Mouse (Mus musculus) layer of hippocampus, postnatal 10 days (tissue): Measurements from ENCODE around the gene Tapbpl. TPM values are rescaled to one million over a fixed set of nuclear protein-coding genes. Genes with fewer than 3 reads are reported as not detected.
A peak's percentile ranks its signal among the peaks of the same experiment; 100 is the strongest.
"Not testable (repeated sequence)": the region's sequence is repeated elsewhere in the genome, so short reads cannot be mapped to it uniquely, and the experiment has no call there.

Source experiments
- DNase-seq, 2 experiments: peaks; one replicate each; pipeline ENCODE4 v3.0.0; 2021; ENCODE audit warnings: low spot score in 2 of 2
- long read RNA-seq: library from polyadenylated mRNA; stranded (forward); transcript quantifications from one replicate; pipeline ENCODE4 v2.0.0, GENCODE M21; 2023
- total RNA-seq, 2 experiments: library from RNA; stranded (reverse); gene quantifications; 2 replicates each; pipeline ENCODE4 v1.2.3; 2021

Gene Tapbpl
- 1 to 10 TPM; 2.9 to 3.0 TPM for total RNA-seq
- long read RNA-seq, partial matches to known transcripts, result 1 of 2 reads
- long read RNA-seq, other reads (novel, unspliced or antisense), result 0 of 2 reads

DNA sequence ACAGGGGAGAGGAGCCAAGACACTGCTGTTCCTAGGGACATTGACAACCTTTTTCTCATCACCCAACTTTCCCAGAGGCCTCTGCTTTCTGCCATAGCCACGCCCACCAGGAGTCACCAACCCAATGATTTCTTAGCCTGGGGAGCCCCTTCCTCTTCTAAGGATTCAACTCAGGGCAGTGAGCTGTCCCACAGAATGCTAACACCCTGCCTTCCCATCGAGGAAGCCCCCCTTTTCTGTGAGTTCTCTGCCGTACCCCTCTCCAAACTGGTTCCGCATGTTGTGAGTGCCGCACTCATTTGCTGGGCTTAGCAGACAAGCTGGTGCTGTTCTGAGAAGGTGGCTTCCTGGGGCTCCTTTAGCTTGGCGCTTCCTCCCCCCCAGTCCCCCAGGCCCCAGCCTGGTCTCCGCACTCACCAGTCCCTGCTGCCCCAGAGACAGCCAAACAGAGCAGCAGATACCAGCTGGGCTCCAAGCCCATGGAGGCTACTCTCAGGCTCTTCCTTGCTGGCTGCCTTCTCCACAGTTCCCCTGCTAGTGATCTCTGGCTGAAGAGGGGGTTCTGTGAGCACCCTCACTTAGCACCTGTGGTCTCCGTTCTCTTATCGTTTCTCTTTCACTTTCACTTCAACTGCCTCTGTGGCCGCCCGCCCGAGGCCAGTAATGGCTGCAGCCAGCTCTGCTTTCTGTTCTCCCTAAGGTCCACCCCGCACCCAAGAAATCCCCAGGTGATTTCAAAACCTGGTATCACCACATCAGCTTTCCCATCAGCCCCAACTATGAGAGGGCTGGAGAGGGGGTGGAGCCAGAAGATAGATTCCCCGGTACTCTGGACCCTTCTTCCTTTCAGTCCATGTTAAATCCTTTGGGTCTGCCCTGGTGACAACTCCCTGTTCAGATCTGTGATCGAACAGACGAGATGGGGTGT is at the start of gene Tapbpl:
TSS of gene Tapbpl (minus strand) at position 744 of the 928 bp plus-strand sequence.
- DNase-seq, result peak; percentile 48 to 52

DNA sequence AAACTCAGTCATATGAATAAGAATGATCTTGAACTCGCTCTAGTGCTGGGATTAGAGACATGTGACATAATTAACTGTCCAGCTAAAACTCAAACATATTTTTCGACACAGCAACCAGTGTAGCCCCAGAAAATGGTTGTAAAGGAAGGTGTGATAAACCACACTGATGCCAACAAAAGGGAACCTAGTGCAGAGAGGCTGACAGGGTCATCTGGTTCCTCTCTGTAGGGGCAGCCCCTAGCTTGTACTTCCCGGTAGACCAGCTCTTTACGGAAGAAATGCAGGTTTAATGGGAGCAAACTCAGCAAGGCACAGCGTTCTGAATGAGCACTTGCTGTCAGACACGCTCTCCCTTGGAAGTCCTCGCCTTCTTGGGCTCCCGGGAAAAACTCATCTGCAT is 48.1 kb upstream of the Tapbpl start:
- no peak for DNase-seq

GRCm38 (mm10) chr6:125274841-125275563 is 43.3 kb upstream of the Tapbpl start:
- peak in 1 of 2 experiments; percentile 49 for DNase-seq

DNA sequence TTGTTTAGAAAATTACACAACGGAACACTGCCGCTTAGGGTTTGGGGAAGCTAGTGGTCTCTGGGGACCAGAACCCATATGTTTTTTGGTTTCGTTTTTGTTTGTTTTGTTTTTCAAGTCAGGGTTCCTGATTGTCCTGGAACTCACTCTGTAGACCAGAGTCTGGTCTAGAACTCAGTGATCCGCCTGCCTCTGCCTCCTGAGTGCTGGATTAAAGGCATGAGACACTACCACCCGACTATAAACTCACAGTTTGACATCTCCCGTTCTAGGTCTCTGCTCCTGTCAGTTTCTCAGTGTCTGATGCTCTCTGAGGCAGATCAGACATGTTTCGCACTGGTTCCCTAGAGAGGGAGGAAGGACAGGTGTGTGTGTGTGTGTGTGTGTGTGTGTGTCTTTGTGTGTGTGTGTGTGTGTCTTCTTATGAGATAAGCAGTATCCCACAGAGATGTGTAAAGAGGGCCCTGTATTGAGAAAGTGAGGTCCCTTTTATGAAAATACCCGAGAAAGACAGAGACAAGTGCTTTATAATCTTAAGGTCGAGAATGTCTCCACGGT is 40.6 kb upstream of the Tapbpl start:
- no peak for DNase-seq

- peak; percentile 93 to 95 for DNase-seq
Measured at GRCm38 (mm10) chr6:125271455-125272227, 40.0 kb upstream of the Tapbpl start.

DNA sequence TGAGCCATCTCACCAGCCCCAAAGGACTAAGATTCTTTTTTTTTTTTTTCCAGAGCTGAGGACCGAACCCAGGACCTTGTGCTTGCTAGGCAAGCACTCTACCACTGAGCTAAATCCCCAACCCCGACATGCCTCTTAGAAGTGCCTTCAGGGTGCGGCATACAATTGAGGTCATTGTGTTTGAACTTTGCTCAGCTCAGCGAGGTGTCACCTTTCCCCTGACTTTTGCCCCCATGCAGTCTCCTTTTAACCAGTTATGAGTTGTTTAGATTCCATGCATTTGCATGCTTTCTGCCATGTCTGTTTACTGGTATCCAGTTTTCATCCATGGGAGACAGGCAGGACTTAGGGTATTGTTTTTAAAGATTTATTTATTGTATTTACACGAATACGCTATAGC is 37.1 kb upstream of the Tapbpl start:
- no peak for DNase-seq

DNA sequence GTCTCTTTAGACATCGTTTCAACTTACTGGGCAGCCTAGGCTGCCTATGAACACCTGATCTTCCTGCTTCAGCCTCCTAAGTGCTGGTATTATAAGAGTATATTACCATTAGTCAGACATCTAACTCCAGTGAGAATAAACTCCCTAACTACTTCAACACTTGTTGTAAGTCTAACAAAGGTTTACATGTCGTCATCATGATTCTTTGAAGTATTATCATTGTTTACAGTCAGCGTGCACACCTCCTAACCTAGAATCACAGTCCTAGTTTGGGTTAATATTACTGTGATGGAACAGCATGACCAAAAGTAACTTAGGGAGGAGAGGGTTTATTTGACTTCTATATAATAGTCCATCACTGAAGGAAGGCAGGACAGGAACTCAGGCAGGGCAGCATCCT is 35.8 kb upstream of the Tapbpl start:
- DNase-seq, result no peak

DNA sequence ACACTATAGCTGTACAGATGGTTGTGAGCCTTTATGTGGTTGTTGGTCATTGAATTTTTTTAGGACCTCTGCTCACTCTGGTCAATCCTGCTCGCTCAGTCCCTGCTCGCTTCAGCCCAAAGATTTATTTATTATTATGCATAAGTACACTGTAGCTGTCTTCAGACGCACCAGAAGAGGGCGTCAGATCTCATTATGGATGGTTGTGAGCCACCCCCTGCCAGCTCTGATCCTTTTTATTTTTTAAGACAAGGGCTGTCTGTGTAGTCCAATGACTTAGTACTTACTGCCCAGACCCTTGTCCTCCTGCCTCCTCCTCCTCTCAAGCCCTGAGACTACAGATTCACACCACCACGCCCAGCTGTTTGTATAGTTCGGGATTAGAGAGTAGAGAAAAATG is 34.9 kb upstream of the Tapbpl start:
- not testable (repeated sequence) for DNase-seq

DNA sequence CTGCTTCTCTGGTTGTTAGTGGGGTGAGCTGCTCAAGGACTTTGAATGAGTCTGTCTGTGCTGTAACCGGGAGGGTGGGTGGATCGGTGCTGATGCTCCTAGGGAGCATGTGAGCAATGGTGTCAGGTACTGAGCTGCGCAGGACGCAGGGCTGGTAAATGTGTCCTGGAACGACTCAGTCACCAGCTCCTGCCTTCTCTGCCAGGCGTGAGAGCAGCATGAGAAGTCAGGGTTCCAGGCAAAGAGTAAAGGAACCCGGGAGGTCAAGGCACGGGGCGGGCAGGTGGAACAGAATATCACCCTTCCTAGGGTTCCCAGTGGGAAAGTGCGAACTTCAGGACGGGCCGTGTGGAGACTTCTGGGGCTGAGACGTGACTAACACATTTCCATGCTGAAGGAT is 34.4 kb upstream of the Tapbpl start:
- DNase-seq, result no peak

- DNase-seq, result no peak
Measured at GRCm38 (mm10) chr6:125265239-125265638, 33.6 kb upstream of the Tapbpl start.

DNA sequence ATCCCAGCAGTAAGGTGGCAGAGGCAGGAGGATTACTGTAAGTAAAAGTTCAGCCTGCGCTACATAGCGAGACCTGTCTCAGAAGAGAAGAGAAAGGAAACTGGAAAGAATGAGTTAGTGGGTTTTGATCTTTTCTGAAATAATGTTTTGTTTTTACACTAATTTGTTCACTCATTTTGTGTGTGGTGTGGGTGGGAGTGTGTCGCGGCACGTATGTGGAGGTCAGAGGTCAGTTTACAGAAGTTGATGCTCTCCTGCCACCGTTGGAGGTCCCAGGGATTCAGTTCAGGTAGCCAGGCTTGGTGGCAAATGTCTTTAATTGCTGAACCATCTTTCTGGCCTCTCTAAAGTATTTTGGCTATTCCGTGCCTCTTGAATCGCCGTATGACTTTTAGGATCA is 32.6 kb upstream of the Tapbpl start:
- no peak for DNase-seq

GRCm38 (mm10) chr6:125260006-125260555 is 28.4 kb upstream of the Tapbpl start:
- DNase-seq, result no peak

DNA sequence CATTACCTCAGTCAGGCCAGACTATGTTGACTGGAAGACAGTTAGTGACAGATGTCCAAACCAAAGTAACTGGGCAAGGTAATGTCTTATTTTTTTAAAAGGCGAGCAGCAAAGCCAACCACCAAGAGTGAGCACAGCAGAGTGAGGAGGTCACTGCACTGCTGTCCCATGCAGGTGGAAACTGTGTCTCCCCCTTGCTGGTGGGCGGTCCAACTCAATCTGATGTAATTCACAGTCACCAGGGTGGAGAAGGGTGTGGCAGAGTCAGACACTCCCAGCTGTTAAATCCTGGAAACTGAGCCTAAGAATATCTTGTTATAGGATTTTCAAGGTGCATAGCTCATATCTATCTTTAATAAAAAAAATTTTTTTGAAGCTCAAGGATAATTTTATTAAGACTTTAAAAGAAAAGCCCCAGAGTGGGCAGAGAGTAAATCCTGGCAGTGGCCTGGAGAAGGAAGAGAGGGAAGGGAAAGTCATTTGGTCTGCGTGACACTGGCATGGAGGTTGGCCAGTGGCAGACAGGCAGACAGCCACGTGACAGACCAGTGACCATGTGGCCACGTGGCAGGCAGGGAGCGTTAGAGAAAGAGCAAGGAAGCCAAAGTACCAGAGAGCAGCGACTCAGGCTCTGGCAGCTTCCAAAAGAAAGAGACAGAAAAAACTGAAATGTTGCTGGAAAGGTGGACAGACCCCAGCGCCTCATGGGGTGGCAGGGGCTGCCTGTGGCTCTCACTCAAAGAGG is 24.7 kb upstream of the Tapbpl start:
- DNase-seq, result no peak

DNA sequence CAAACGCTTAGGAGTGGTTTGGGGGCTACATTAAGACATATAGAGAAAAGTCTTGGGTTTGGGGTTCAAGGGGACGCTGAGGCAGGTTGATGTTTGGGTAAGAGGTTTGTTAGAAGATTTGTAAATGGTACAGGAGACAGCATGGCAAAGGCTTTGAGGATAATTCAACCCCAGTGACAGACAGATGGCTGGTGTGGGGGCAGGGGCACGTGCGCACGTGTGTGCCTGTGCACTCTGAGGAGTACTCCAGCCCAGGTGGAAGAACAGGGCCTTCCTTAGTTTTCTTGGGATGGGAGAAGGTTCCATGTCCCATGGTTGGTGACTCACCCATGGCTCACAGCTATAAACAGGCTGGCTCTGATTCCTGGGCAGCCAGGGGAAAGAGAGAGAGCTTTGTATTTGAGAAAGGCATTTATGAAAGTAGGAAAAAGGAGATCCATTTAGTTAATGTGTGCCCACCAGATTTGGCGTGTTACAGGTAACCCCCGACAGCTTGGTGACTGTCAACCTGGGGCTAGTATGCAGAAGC is 23.9 kb upstream of the Tapbpl start:
- no peak for DNase-seq

GRCm38 (mm10) chr6:125253863-125254715 is 22.4 kb upstream of the Tapbpl start:
- DNase-seq, result no peak

DNA sequence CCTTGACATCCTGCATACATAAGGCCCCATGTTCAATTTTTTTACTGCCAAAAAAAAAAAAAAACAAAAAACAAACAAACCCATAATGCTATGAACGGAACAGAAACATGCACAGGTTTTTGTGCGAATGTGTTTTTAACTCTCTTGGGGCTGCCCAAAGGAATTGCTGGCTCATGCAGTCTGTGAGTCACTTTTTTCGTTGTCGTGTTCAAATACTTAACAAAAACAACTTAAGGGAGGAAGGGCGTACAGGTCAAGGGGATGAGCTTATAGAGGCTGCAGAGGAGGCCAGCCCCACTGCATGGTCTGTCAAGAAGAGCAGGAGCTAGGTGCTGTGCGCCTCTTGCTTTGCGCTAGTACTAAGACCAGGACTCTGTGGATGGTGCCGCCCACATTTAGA is 21.1 kb upstream of the Tapbpl start:
- DNase-seq, result no peak

DNA sequence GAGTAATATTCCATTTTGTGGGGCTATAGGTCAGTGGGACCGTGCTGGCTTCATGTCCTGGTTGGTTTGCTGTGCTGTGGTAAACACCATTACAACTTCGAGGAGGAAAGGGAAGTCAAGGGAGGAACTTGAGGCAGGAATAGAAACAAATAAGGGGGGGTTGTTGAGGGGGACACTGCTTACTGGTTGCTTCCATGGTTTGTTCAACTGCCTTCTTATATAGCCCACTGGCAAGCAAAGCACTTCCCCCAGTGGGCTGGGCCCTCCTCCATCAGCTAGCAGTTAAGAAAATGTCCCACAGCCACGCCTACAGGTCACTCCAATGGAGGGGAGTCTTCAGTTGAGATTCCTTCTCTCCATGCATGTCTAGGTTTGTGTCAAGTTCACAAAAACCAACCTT is 20.6 kb upstream of the Tapbpl start:
- DNase-seq, result no peak

DNA sequence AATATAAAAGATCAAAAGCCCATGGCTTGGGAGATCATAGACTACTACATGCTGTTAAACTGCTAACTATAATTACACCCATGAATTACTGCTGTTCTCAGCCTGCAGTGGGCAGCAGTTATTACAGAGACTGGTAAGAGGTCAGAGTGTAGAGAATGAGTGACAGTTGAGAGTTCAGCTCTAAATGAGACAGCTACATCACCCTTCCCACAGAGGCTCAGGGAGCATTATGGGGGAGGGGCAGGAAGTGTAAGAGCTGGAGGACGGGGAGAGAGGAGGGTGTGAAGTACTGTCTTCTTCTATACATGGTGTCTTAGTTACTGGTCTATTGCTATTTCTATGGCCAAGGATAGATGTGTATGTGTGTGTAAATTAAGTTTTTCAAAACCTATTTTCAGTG is 12.9 kb upstream of the Tapbpl start:
- no peak for DNase-seq

GRCm38 (mm10) chr6:125241566-125241965 is 9.9 kb upstream of the Tapbpl start:
- no peak for DNase-seq
